8 mouse cellular contexts compared by ENCODE assay signal in genomic region chr9:41579107-41580014, GRCm38 (mm10).
DNase-seq lines count a peak whose midpoint lies in the region; ATAC-seq and TF ChIP-seq lines count a peak whose summit lies in the region.

No protein-coding gene starts in this region.

- no peak for ATAC-seq in erythroblast, adult 5-6 weeks (replicated peaks; ENCODE audit: low FRiP score, poor library complexity, severe bottlenecking)

- no peak for TF ChIP-seq POLR2A in cerebellum, adult 2 months (IDR thresholded peaks at IDR 0.05; ENCODE audit: borderline replicate concordance, insufficient read depth, low read length)
- TF ChIP-seq POLR2A in lung, adult 2 months (IDR thresholded peaks at IDR 0.05; ENCODE audit: borderline replicate concordance, extremely low read depth, low read depth, low read length), result no peak

- 12% methylated on average over 13 of the region's 13 CpGs for WGBS in cerebellum, adult 2 months
- WGBS in lung, adult 2 months, result 27% methylated on average over 13 of the region's 13 CpGs

- DNase-seq in 3T3-L1 (ENCODE audit: low read depth, low spot score), result peak; percentile 91
- DNase-seq in cerebellum, adult 2 months, result peak; percentile 20 to 33
- DNase-seq in forelimb bud, embryonic 11.5 days (ENCODE audit: low read depth, low spot score), result peak; percentile 90
- peak; percentile 75 for DNase-seq in heart, postnatal 4 days
- DNase-seq in layer of hippocampus, adult 2 months (ENCODE audit: low spot score in 2 of 2), result peak; percentile 71 to 83
- DNase-seq in lung, adult 2 months, result no peak
- peak; percentile 22 for DNase-seq in retina, adult 2 months (ENCODE audit: low read depth, low spot score)

- no peaks in the 10 kb centered on the region for H3K4me1 ChIP-seq in cerebellum, adult 2 months (ENCODE audit: control insufficient read depth, insufficient read depth, low read length)
- no peaks in the 10 kb centered on the region for H3K4me1 ChIP-seq in lung, adult 2 months (ENCODE audit: control insufficient read depth, insufficient read depth, low read length)

- peak overlapping the region; percentile 36; the same call in 1 of the 2 replicates for H3K27ac ChIP-seq in cerebellum, adult 2 months (ENCODE audit: insufficient read depth, low read length)
- H3K27ac ChIP-seq in layer of hippocampus, adult 2 months, result peak overlapping the region; percentile 79

- peaks cover 3% of the 10 kb centered on the region; the same call in 1 of the 2 replicates for H3K27me3 ChIP-seq in cerebellum, adult 2 months (ENCODE audit: control insufficient read depth, insufficient read depth, low read length)

- TF ChIP-seq CTCF in cerebellum, adult 2 months (IDR thresholded peaks at IDR 0.05; ENCODE audit: borderline replicate concordance, insufficient read depth, low read depth, low read length), result peak; percentile 7; the same call in 1 of the 2 replicates
- peak; percentile 78 for TF ChIP-seq CTCF in layer of hippocampus, adult 2 months (conservative IDR thresholded peaks at IDR 0.05)
- peak; percentile 40; the same call in 1 of the 2 replicates for TF ChIP-seq CTCF in lung, adult 2 months (IDR thresholded peaks at IDR 0.05; ENCODE audit: insufficient read depth, low read length)

- no peak overlapping the region for H3K4me3 ChIP-seq in cerebellum, adult 2 months (replicated peaks; ENCODE audit: insufficient read depth, low read depth, low read length)
- peak overlapping the region; percentile 65 for H3K4me3 ChIP-seq in layer of hippocampus, adult 2 months
- no peak overlapping the region for H3K4me3 ChIP-seq in lung, adult 2 months (replicated peaks; ENCODE audit: extremely low read depth, low read depth, low read length)

Comparison
In these comparisons a context has a peak if more than half of its experiments do, and no peak if none do; other contexts are left out.
1. CTCF ChIP-seq: peak in every context shown above with its lines; median percentile 78 in layer of hippocampus, adult 2 months; 40 in lung, adult 2 months; 7 in cerebellum, adult 2 months.